Mouse (Mus musculus): ENCODE results near the gene Galnt2. TPM values are rescaled to one million over a fixed set of nuclear protein-coding genes. Genes with fewer than 3 reads are reported as not detected.

The Galnt2 gene
- polyA plus RNA-seq, 1 experiment from 2014 or later = 44.0 TPM

GRCm38 (mm10) chr8:124321227-124321840 is 90.1 kb downstream of the Galnt2 start:
- H3K27ac ChIP-seq (ENCODE audit: low read depth, low read length) = no peak overlapping the region

GRCm38 (mm10) chr8:124323356-124323755 is 92.2 kb downstream of the Galnt2 start:
- Histone ChIP-seq H3K9me3 (ENCODE audit: control insufficient read depth) (no peaks in the 10 kb centered on the region), H3K4me2 (replicated peaks; ENCODE audit: low read depth) (no peak overlapping the region), H3K4me3 (ENCODE audit: low read depth, low read length) (no peak overlapping the region), H3K27ac (ENCODE audit: low read depth, low read length) (no peak overlapping the region), H3K27me3 (replicated peaks; ENCODE audit: control insufficient read depth, insufficient read depth, low read length) (no peaks in the 10 kb centered on the region), H3K36me3 (ENCODE audit: control insufficient read depth, insufficient read depth) (peaks cover 52% of the 10 kb centered on the region), H3K4me1 (replicated peaks; ENCODE audit: control insufficient read depth, insufficient read depth, low read length) (no peaks in the 10 kb centered on the region), H3K9ac (ENCODE audit: low read depth, low read length) (no peak overlapping the region)
- WGBS = 83% methylated on average over 14 of the region's 14 CpGs
- TF ChIP-seq CTCF (IDR thresholded peaks at IDR 0.05; ENCODE audit: low read depth) = no peak
- no peak for ATAC-seq

More at GRCm38 (mm10) chr8:124321227-124321840, 90.1 kb downstream of the Galnt2 start:
- Histone ChIP-seq H3K4me2 (replicated peaks; ENCODE audit: low read depth) (no peak overlapping the region), H3K9me3 (ENCODE audit: control insufficient read depth) (no peaks in the 10 kb centered on the region), H3K36me3 (ENCODE audit: control insufficient read depth, insufficient read depth) (peaks cover 37% of the 10 kb centered on the region), H3K4me1 (replicated peaks; ENCODE audit: control insufficient read depth, insufficient read depth, low read length) (no peaks in the 10 kb centered on the region), H3K9ac (ENCODE audit: low read depth, low read length) (no peak overlapping the region), H3K4me3 (ENCODE audit: low read depth, low read length) (no peak overlapping the region), H3K27me3 (replicated peaks; ENCODE audit: control insufficient read depth, insufficient read depth, low read length) (no peaks in the 10 kb centered on the region)
- TF ChIP-seq CTCF (IDR thresholded peaks at IDR 0.05; ENCODE audit: low read depth) = no peak
- WGBS = 63% methylated on average over 12 of the region's 12 CpGs
- no peak for ATAC-seq

- no peaks in the 10 kb centered on the region for H3K27me3 ChIP-seq (replicated peaks; ENCODE audit: control insufficient read depth, insufficient read depth, low read length)
- WGBS = 81% methylated on average over 7 of the region's 7 CpGs
- H3K36me3 ChIP-seq (ENCODE audit: control insufficient read depth, insufficient read depth) = peaks cover 76% of the 10 kb centered on the region
- H3K4me3 ChIP-seq (ENCODE audit: low read depth, low read length) = no peak overlapping the region
- no peak overlapping the region for H3K4me2 ChIP-seq (replicated peaks; ENCODE audit: low read depth)
- no peak for ATAC-seq
- H3K4me1 ChIP-seq (replicated peaks; ENCODE audit: control insufficient read depth, insufficient read depth, low read length) = no peaks in the 10 kb centered on the region
- no peak for TF ChIP-seq CTCF (IDR thresholded peaks at IDR 0.05; ENCODE audit: low read depth)
- H3K9ac ChIP-seq (ENCODE audit: low read depth, low read length) = no peak overlapping the region
- no peaks in the 10 kb centered on the region for H3K9me3 ChIP-seq (ENCODE audit: control insufficient read depth)
- H3K27ac ChIP-seq (ENCODE audit: low read depth, low read length) = no peak overlapping the region
Observed at GRCm38 (mm10) chr8:124328259-124328658, 97.1 kb downstream of the Galnt2 start.

- Histone ChIP-seq H3K4me1 (replicated peaks; ENCODE audit: control insufficient read depth, insufficient read depth, low read length) (no peaks in the 10 kb centered on the region), H3K9ac (ENCODE audit: low read depth, low read length) (no peak overlapping the region), H3K9me3 (ENCODE audit: control insufficient read depth) (no peaks in the 10 kb centered on the region), H3K4me2 (replicated peaks; ENCODE audit: low read depth) (no peak overlapping the region), H3K36me3 (ENCODE audit: control insufficient read depth, insufficient read depth) (peaks cover 77% of the 10 kb centered on the region), H3K27me3 (replicated peaks; ENCODE audit: control insufficient read depth, insufficient read depth, low read length) (no peaks in the 10 kb centered on the region), H3K27ac (ENCODE audit: low read depth, low read length) (no peak overlapping the region), H3K4me3 (ENCODE audit: low read depth, low read length) (no peak overlapping the region)
- no peak for ATAC-seq
- 76% methylated on average over 10 of the region's 10 CpGs for WGBS
- TF ChIP-seq CTCF (IDR thresholded peaks at IDR 0.05; ENCODE audit: low read depth) = no peak
Observed at GRCm38 (mm10) chr8:124329690-124330089, 98.5 kb downstream of the Galnt2 start.

GRCm38 (mm10) chr8:124330433-124330832 is 99.2 kb downstream of the Galnt2 start:
- no peak overlapping the region for H3K4me2 ChIP-seq (replicated peaks; ENCODE audit: low read depth)
- ATAC-seq = no peak
- H3K4me1 ChIP-seq (replicated peaks; ENCODE audit: control insufficient read depth, insufficient read depth, low read length) = no peaks in the 10 kb centered on the region
- no peak overlapping the region for H3K27ac ChIP-seq (ENCODE audit: low read depth, low read length)
- H3K4me3 ChIP-seq (ENCODE audit: low read depth, low read length) = no peak overlapping the region
- 84% methylated on average over 2 of the region's 3 CpGs for WGBS
- no peak for TF ChIP-seq CTCF (IDR thresholded peaks at IDR 0.05; ENCODE audit: low read depth)
- no peaks in the 10 kb centered on the region for H3K9me3 ChIP-seq (ENCODE audit: control insufficient read depth)
- H3K27me3 ChIP-seq (replicated peaks; ENCODE audit: control insufficient read depth, insufficient read depth, low read length) = no peaks in the 10 kb centered on the region
- H3K9ac ChIP-seq (ENCODE audit: low read depth, low read length) = no peak overlapping the region
- peaks cover 78% of the 10 kb centered on the region for H3K36me3 ChIP-seq (ENCODE audit: control insufficient read depth, insufficient read depth)

GRCm38 (mm10) chr8:124331094-124331493 is 99.9 kb downstream of the Galnt2 start:
- no peak for TF ChIP-seq CTCF (IDR thresholded peaks at IDR 0.05; ENCODE audit: low read depth)
- Histone ChIP-seq H3K27ac (ENCODE audit: low read depth, low read length) (no peak overlapping the region), H3K4me3 (ENCODE audit: low read depth, low read length) (no peak overlapping the region), H3K27me3 (replicated peaks; ENCODE audit: control insufficient read depth, insufficient read depth, low read length) (no peaks in the 10 kb centered on the region), H3K9ac (ENCODE audit: low read depth, low read length) (no peak overlapping the region), H3K4me1 (replicated peaks; ENCODE audit: control insufficient read depth, insufficient read depth, low read length) (no peaks in the 10 kb centered on the region), H3K4me2 (replicated peaks; ENCODE audit: low read depth) (no peak overlapping the region), H3K36me3 (ENCODE audit: control insufficient read depth, insufficient read depth) (peaks cover 78% of the 10 kb centered on the region), H3K9me3 (ENCODE audit: control insufficient read depth) (no peaks in the 10 kb centered on the region)
- no peak for ATAC-seq
- WGBS = 79% methylated on average over 3 of the region's 3 CpGs
